Mouse (Mus musculus): ENCODE results near the gene Camp.

- no peak for TF ChIP-seq POLR2A (IDR thresholded peaks at IDR 0.05; ENCODE audit: borderline replicate concordance, control insufficient read depth, low read depth, low read length)
- TF ChIP-seq CTCF (IDR thresholded peaks at IDR 0.05; ENCODE audit: control insufficient read depth, insufficient read depth, low read length), result no peak
Observed at GRCm38 (mm10) chr9:109891501-109891900, 42.1 kb upstream of the Camp start.

Data from bone marrow, adult 2 months (tissue).